16 mouse cellular contexts compared by ENCODE assay signal in the genomic region with DNA sequence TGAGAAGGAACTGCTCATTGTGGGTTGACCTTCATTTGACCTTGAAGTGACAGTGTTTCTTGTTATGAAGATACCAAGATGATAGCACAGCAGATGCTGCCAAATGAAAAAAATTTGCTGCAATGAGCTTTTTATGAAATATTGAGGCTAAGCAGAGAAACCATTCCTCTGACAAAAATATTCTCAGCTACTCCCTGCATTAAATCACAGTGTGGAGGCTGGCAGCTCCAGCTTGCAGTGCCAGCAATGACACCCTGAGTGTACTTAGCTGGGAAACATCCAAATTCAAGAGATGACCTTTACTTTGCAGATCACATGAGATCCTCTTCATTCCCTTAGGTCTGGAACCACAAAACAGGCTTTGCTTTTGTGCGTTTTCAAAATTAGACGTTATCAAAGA.
DNase-seq lines count a peak whose midpoint lies in the region; TF ChIP-seq lines count a peak whose summit lies in the region.
"Had no signal": no experiment of that assay in that cellular context is flagged by ENCODE, and none has a peak within 500 bp of the region (broad histone marks: within the 10 kb centered on the region; RNA-seq: fewer than 3 reads in every experiment).

No protein-coding gene starts in this region.

- intact Hi-C loops in heart, postnatal 36 days (cut with DNase I), result no loop called here

- no peak overlapping the region for H3K4me3 ChIP-seq in layer of hippocampus, adult 2 months
- H3K4me3 ChIP-seq: embryonic facial prominence, embryonic 12.5 days; gastrocnemius, adult 2 months; heart, embryonic 15.5 days; stomach, embryonic 15.5 days had no signal

- peak; percentile 16 for DNase-seq in adrenal gland, adult 2 months
- DNase-seq in adrenal gland, adult 18-20 months (ENCODE audit: low spot score in 2 of 2), result no peak
- peak in 1 of 2 experiments; percentile 25 for DNase-seq in layer of hippocampus, adult 2 months (ENCODE audit: low spot score in 2 of 2)
- DNase-seq in layer of hippocampus, postnatal 25 days (ENCODE audit: extremely low spot score in 1 of 2, low spot score in 1 of 2), result no peak
- peak; percentile 35 to 37 for DNase-seq in right cerebral cortex, adult 2 months (ENCODE audit: low spot score in 2 of 2)
- no peak for DNase-seq in right cerebral cortex, postnatal 4 days
- DNase-seq in heart, postnatal 36 days, result no peak
- DNase-seq in spleen, postnatal 14 days (ENCODE audit: low spot score in 2 of 2), result no peak
- DNase-seq: cerebellum, postnatal 36 days; gastrocnemius, adult 2 months; heart, adult 11 months; lung, postnatal 36 days had no signal

- no peak for TF ChIP-seq CTCF in layer of hippocampus, adult 2 months (conservative IDR thresholded peaks at IDR 0.05)

- H3K27ac ChIP-seq in layer of hippocampus, adult 2 months, result peak overlapping the region; percentile 30
- H3K27ac ChIP-seq: embryonic facial prominence, embryonic 12.5 days; gastrocnemius, adult 2 months; heart, embryonic 15.5 days; liver, embryonic 14.5 days; stomach, embryonic 15.5 days had no signal

Comparison
In these comparisons a context has a peak if more than half of its experiments do, and no peak if none do; other contexts are left out.
1. DNase-seq: peak in adrenal gland, adult 2 months (single experiment) and right cerebral cortex, adult 2 months (2 of 2); none in adrenal gland, adult 18-20 months (0 of 2), layer of hippocampus, postnatal 25 days (0 of 2), right cerebral cortex, postnatal 4 days (single experiment), heart, postnatal 36 days (0 of 2) and spleen, postnatal 14 days (0 of 2).